Mouse (Mus musculus) heart, adult 18-20 months (tissue): Measurements from ENCODE around the gene Pou2f1. TPM values are rescaled to one million over a fixed set of nuclear protein-coding genes. Genes with fewer than 3 reads are reported as not detected.

Experiments
- total RNA-seq, 2 experiments: library from RNA; stranded (reverse); gene quantifications; 2 replicates each; pipeline ENCODE4 v1.2.3; 2021

The Pou2f1 gene
- total RNA-seq, 2 experiments from 2014 or later = 6.0 to 11.4 TPM

Other genes starting within 250 kb of the Pou2f1 start
- gene Creg1, start 238.9 kb downstream of the Pou2f1 start, total RNA-seq = 10 to 100 TPM; 88.6 to 92.2 TPM
- gene Cd247, start 214.0 kb downstream of the Pou2f1 start, total RNA-seq = 1 to 10 TPM in 1 of 2 experiments, under 1 TPM in 1; 0.37 to 2.1 TPM
- gene Dusp27, start 125.2 kb upstream of the Pou2f1 start, total RNA-seq = 10 to 100 TPM; 34.7 to 40.0 TPM
- not detected for gene Gpa33, start 127.6 kb upstream of the Pou2f1 start, total RNA-seq
- gene Mael, start 236.1 kb upstream of the Pou2f1 start, total RNA-seq = not detected